Mouse (Mus musculus): ENCODE data around the gene Fxr2. TPM values are rescaled to one million over a fixed set of nuclear protein-coding genes. Genes with fewer than 3 reads are reported as not detected.

Gene Fxr2
- 26.7 and 27.8 TPM in 2 replicates for polyA plus RNA-seq (2015; fragmentation: Nextera tagmentation; extraction: Ambion mirVana)

DNA sequence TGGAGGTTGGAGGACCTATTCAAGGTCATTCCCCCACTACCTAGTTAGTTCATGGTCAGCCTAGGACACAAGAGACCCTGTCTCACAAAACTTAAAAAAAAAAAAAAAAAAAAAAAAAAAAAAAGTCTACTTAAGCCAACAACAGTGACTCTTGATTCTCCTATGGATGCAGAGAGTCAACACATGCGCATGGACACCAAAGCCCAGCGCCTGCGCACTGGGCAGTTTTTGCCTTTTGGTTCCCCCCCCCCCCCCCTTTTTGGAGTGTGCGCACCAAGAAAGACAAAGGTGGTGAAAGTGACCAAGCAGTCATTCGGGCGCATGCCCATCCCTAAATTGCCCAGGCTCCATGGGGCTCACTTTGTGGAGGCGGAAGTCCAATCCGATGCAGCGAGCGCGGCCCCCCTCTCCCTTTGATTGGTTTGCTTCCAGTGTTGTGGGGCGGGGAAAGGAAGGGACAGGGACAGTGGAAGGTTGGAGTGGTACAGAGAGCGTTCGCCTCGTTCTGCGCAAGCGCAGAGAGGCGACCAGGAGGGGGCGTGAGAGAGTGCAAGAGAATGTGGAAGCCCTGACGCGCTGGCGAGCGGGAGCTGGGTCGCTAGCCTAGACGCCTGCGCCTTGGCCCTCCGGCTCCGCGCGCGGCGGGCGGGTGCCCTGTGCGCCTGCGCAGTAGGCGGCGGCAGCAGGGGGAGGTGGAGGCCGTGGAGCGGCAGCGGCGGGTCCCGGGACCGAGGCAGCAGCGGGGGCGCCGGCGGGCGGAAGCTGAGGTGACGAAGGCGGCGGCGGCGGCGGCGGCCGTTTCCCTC, at the start of gene Fxr2:
Gene Fxr2, plus strand, starts transcription at position 707 of the 806 bp plus-strand sequence.
- ATAC-seq (ENCODE audit: borderline replicate concordance, extremely low read depth, low FRiP score, low TSS enrichment): peak; percentile 98
- Histone ChIP-seq H3K4me3 (peak within 1 kb of the TSS; percentile 90), H3K27me3 (no peaks in the 10 kb centered on the region), H3K4me2 (peak within 1 kb of the TSS; percentile 69), H3K9me3 (no peaks in the 10 kb centered on the region), H3K4me1 (peaks cover 23% of the 10 kb centered on the region), H3K27ac (peak within 1 kb of the TSS; percentile 98), H3K36me3 (0 out of 2 replicates have a peak, but pooled peaks cover 11% of the 10 kb centered on the region), H3K9ac (peak within 1 kb of the TSS; percentile 92)
- WGBS: 1% methylated on average over 55 of the region's 56 CpGs

DNA sequence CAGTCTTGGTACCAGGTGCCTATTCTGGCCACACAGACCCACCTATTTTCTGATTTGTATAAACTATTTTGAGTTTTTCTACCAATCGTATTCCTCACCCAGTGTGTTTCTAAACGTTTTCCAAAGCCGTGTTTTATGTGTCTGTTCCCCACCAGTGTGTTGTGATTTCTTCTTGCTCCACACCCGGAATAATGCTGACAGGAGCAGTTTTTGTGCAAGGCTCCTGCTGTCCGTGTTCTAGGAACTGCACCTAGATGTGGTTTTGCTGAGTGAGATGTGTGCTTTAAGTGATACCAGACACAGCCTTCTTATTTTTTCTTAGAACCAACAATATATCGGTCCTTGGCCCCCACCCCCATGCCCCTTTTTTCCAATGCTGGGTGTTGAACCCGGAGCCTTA, 48.8 kb upstream of the Fxr2 start:
- no peak overlapping the region for H3K9ac ChIP-seq
- H3K9me3 ChIP-seq: no peaks in the 10 kb centered on the region
- no peak overlapping the region for H3K4me3 ChIP-seq
- no peaks in the 10 kb centered on the region for H3K27me3 ChIP-seq
- H3K27ac ChIP-seq: no peak overlapping the region
- H3K4me1 ChIP-seq: peaks cover 12% of the 10 kb centered on the region
- H3K4me2 ChIP-seq: no peak overlapping the region
- no peak for ATAC-seq (ENCODE audit: borderline replicate concordance, extremely low read depth, low FRiP score, low TSS enrichment)
- H3K36me3 ChIP-seq: peaks cover 20% of the 10 kb centered on the region
- WGBS: 76% methylated on average over 7 of the region's 7 CpGs

DNA sequence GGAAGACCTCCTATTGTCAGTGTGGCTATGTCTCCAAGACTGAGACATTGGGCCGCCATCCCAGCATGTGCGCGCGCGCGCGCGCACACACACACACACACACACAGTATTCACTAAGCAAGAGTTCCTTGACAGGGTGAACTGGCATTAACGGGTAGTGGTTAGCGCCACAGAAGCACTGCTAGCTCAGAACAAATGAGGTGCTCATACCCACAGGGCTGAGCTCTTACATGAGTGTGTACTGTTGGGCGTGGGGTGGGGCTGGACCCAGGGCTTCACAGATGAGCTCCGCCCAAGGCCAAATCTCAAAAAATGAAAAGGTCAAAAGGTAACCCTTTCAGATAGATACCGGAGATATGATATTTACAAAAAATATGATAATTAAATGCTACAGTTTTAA, 47.9 kb upstream of the Fxr2 start:
- WGBS: 90% methylated on average over 13 of the region's 13 CpGs
- H3K27me3 ChIP-seq: no peaks in the 10 kb centered on the region
- no peak overlapping the region for H3K4me2 ChIP-seq
- H3K36me3 ChIP-seq: peaks cover 29% of the 10 kb centered on the region
- H3K27ac ChIP-seq: no peak overlapping the region
- ATAC-seq (ENCODE audit: borderline replicate concordance, extremely low read depth, low FRiP score, low TSS enrichment): no peak
- H3K4me3 ChIP-seq: no peak overlapping the region
- no peaks in the 10 kb centered on the region for H3K9me3 ChIP-seq
- H3K9ac ChIP-seq: no peak overlapping the region
- peaks cover 8% of the 10 kb centered on the region for H3K4me1 ChIP-seq

DNA sequence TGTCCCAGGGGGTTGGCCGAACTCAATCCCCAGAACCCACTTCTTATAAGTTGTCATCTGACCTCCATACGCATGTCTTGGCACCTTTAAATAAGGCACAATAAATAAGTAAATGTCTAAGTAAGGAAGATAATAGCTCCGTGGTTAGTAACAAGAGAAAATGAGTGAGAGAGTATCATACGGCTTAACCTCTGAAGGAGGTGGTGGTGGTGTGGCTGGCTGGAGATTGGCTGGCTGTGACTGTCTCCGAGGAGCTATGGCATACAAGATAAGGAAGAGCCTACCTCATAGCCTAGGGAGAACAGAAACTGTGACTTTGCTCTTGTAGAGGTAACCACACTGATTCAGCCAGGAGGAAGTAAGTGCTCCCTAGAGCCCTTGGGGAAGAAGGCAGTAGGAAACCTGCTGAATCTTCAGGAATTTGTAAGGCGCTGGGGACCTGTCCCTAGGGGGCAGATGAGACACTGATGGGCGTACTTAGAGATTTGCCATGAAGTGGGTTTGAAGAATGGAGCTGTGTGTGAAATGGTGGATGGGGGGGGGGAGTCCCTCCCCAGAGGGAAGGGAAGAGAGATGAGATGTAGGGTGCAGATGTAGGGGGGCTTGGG, 47.0 kb upstream of the Fxr2 start:
- peaks cover 38% of the 10 kb centered on the region for H3K36me3 ChIP-seq
- H3K27me3 ChIP-seq: no peaks in the 10 kb centered on the region
- no peak overlapping the region for H3K4me2 ChIP-seq
- no peaks in the 10 kb centered on the region for H3K9me3 ChIP-seq
- no peak overlapping the region for H3K27ac ChIP-seq
- H3K9ac ChIP-seq: no peak overlapping the region
- WGBS: 71% methylated on average over 7 of the region's 7 CpGs
- ATAC-seq (ENCODE audit: borderline replicate concordance, extremely low read depth, low FRiP score, low TSS enrichment): no peak
- peaks cover 8% of the 10 kb centered on the region for H3K4me1 ChIP-seq
- no peak overlapping the region for H3K4me3 ChIP-seq

DNA sequence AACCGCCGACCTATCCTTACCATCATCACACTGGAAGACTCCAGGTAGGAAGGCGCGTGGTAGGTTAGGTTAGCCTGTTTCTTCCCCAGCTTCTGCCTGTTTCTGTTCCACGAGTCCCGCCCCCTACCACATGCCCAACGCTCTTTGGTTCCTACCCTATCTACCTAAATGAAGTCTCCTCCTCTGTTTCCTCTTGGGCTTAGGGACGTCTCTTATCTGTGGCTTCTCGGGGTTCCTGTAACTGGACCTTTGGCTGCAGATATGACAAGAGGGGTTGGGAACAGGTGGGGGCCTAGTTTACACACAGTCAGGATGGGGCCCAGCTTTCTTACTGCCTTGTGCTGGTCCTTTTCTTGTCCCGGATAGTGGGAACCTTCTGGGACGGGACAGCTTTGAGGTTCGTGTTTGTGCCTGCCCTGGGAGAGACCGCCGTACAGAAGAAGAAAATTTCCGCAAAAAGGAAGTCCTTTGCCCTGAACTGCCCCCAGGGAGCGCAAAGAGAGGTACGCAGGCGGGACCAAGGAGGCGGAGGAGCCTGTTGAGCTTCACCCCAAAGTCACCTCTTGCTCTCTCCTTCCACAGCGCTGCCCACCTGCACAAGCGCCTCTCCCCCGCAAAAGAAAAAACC, 43.5 kb upstream of the Fxr2 start:
- Histone ChIP-seq H3K27ac (no peak overlapping the region), H3K4me1 (no peaks in the 10 kb centered on the region), H3K4me2 (no peak overlapping the region), H3K9me3 (no peaks in the 10 kb centered on the region), H3K36me3 (peaks cover 61% of the 10 kb centered on the region), H3K27me3 (no peaks in the 10 kb centered on the region), H3K4me3 (no peak overlapping the region), H3K9ac (no peak overlapping the region)
- ATAC-seq (ENCODE audit: borderline replicate concordance, extremely low read depth, low FRiP score, low TSS enrichment): no peak
- 86% methylated on average over 22 of the region's 22 CpGs for WGBS

DNA sequence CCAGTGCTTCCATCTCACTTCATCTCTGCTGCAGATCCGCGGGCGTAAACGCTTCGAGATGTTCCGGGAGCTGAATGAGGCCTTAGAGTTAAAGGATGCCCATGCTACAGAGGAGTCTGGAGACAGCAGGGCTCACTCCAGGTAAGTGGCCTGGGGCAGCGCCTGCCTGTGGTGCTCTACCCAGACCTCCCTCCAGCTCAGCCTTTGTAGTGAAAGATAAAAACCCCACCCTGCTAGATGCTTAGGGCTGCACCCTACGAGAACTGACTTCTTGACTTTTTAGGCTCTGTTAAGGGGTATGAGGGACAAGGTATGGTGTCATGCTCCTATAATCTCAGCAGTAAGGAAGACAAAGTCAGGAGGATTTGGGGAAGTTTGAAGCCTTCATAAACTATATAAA, 42.2 kb upstream of the Fxr2 start:
- H3K4me2 ChIP-seq: no peak overlapping the region
- 90% methylated on average over 8 of the region's 8 CpGs for WGBS
- H3K27ac ChIP-seq: no peak overlapping the region
- no peaks in the 10 kb centered on the region for H3K9me3 ChIP-seq
- H3K9ac ChIP-seq: no peak overlapping the region
- peaks cover 61% of the 10 kb centered on the region for H3K36me3 ChIP-seq
- H3K4me1 ChIP-seq: no peaks in the 10 kb centered on the region
- no peak for ATAC-seq (ENCODE audit: borderline replicate concordance, extremely low read depth, low FRiP score, low TSS enrichment)
- no peaks in the 10 kb centered on the region for H3K27me3 ChIP-seq
- no peak overlapping the region for H3K4me3 ChIP-seq

DNA sequence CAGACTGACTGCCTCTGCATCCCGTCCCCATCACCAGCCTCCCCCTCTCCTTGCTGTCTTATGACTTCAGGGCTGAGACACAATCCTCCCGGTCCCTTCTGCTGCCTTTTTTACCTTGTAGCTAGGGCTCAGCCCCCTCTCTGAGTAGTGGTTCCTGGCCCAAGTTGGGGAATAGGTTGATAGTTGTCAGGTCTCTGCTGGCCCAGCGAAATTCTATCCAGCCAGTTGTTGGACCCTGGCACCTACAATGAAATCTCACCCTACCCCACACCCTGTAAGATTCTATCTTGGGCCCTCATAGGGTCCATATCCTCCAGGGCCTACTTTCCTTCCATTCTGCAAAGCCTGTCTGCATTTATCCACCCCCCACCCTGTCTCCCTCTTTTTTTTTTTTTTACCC, 41.4 kb upstream of the Fxr2 start:
- 78% methylated on average over 3 of the region's 3 CpGs for WGBS
- Histone ChIP-seq H3K27me3 (no peaks in the 10 kb centered on the region), H3K9ac (no peak overlapping the region), H3K9me3 (no peaks in the 10 kb centered on the region), H3K4me2 (no peak overlapping the region), H3K27ac (no peak overlapping the region), H3K36me3 (peaks cover 61% of the 10 kb centered on the region), H3K4me1 (no peaks in the 10 kb centered on the region), H3K4me3 (no peak overlapping the region)
- no peak for ATAC-seq (ENCODE audit: borderline replicate concordance, extremely low read depth, low FRiP score, low TSS enrichment)

DNA sequence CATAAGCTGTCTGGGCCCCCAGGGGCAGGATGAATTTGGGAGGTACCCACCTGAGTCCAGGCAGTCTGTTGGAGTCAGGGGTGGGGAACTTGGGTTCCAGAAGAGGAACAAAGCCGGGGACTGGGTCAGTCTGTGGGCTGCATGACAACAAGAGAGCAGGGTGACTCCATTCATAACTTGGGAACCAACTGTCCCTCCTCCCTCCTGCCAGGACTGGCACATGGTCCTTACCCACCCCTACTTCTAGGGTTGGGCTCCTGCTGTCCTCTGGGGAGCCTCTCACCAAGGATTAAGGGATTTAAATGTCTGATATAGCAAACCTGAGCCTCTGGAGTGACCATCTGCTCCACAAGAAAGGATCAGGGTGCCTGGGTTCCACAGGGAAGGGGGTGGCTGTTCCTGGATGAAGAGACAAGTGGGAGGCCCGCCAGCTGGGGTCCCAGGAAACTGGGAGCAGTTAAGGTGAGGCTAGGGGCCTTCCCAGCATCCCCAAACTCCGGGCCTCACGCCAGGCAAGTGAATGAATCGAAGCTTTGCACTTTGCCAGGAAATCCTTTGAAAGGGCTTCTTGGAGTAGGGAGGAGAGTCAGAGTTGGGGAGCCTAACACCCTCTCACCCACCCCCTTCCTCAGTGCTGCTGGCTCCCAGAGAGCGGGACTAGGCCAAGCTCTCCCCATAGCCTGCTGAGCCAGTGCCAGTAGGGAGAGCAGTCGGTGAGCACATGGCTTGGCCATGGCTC, 40.7 kb upstream of the Fxr2 start:
- no peak; the same call in 1 of the 2 replicates for ATAC-seq (ENCODE audit: borderline replicate concordance, extremely low read depth, low FRiP score, low TSS enrichment)
- Histone ChIP-seq H3K27me3 (no peaks in the 10 kb centered on the region), H3K36me3 (peaks cover 60% of the 10 kb centered on the region), H3K9ac (no peak overlapping the region), H3K9me3 (no peaks in the 10 kb centered on the region), H3K27ac (no peak overlapping the region), H3K4me1 (no peaks in the 10 kb centered on the region), H3K4me3 (no peak overlapping the region), H3K4me2 (no peak overlapping the region)
- 72% methylated on average over 7 of the region's 7 CpGs for WGBS

DNA sequence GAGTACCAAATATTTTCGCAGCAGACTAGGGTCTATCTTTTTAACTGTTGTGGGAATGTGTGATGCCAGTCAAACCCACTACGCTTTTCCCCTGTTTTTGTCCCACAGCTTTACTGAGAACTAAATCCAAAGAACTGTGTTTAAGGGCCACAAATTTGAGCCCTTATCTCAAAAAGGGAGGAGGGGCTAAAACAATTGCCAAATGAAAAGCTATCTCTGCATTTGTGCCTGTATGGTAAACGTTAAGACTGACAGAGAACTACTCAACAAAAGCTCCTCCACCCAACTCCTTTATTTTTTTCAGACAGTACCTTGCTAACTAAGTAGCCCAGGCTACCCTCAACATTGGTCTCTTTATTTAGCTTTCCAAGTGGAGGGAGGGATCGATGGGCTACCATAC, 40.0 kb upstream of the Fxr2 start:
- Histone ChIP-seq H3K4me1 (no peaks in the 10 kb centered on the region), H3K4me3 (no peak overlapping the region), H3K27ac (no peak overlapping the region), H3K27me3 (no peaks in the 10 kb centered on the region), H3K9ac (no peak overlapping the region), H3K9me3 (no peaks in the 10 kb centered on the region), H3K36me3 (peaks cover 53% of the 10 kb centered on the region), H3K4me2 (no peak overlapping the region)
- 79% methylated on average over 4 of the region's 4 CpGs for WGBS
- ATAC-seq (ENCODE audit: borderline replicate concordance, extremely low read depth, low FRiP score, low TSS enrichment): no peak

DNA sequence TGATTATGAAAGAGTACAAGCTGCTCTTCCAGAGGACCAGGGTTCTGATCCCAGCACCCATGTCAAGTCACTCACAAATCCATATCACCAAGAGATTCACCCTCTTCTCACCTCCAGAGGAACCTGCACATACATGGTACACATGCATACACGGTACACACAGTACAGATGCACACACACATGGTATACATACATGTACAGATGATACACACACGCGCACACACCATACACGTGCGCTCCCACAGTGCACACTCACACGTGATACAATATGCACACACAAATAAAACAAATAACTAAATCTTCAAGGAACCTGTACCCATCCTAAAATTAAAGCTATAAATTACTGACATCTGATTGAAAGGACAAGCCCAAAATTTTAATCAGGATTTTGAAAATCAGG, 37.9 kb upstream of the Fxr2 start:
- no peak overlapping the region for H3K9ac ChIP-seq
- 93% methylated on average over 6 of the region's 6 CpGs for WGBS
- H3K4me3 ChIP-seq: no peak overlapping the region
- peaks cover 33% of the 10 kb centered on the region for H3K36me3 ChIP-seq
- H3K4me2 ChIP-seq: no peak overlapping the region
- ATAC-seq (ENCODE audit: borderline replicate concordance, extremely low read depth, low FRiP score, low TSS enrichment): no peak
- no peaks in the 10 kb centered on the region for H3K27me3 ChIP-seq
- H3K27ac ChIP-seq: no peak overlapping the region
- no peaks in the 10 kb centered on the region for H3K9me3 ChIP-seq
- peaks cover 8% of the 10 kb centered on the region for H3K4me1 ChIP-seq

DNA sequence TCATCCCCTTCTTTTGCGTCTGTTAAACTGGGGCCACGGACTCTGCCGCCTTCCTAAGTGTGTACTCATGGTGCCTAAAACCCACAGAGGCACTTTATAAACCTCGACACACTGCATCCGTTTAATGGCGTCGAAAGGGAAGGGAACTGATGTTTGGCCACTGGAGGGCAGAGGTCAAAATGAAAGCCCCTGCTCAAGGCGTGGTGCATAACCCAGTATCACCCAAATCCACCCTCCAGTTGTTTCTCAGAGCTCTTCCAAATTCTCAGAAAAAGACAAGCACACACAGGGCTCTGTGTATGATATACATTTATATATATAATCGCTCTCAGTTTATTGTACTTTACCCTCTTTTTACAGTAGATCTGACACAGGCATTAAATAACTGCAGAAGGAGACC, 33.4 kb upstream of the Fxr2 start:
- ATAC-seq (ENCODE audit: borderline replicate concordance, extremely low read depth, low FRiP score, low TSS enrichment): no peak
- Histone ChIP-seq H3K4me1 (peaks cover 34% of the 10 kb centered on the region), H3K36me3 (no peaks in the 10 kb centered on the region), H3K9me3 (no peaks in the 10 kb centered on the region), H3K27ac (peak overlapping the region; percentile 62), H3K4me2 (peak overlapping the region; percentile 34), H3K4me3 (no peak overlapping the region), H3K27me3 (peaks cover 3% of the 10 kb centered on the region; the same call in 1 of the 2 replicates), H3K9ac (no peak overlapping the region)
- WGBS: 12% methylated on average over 9 of the region's 9 CpGs

Data from lung, embryonic 15.5 days (tissue).